Mouse (Mus musculus) CH12.LX (cell line): ENCODE measurements around the gene Tdrd12.

Source experiments
- CTCF ChIP-seq, 2 experiments: IDR thresholded peaks in 1 of 2; conservative IDR thresholded peaks in 1 of 2; 2 replicates each; pipeline ENCODE4 v1.5.1; 2011 to 2012; ENCODE audit warnings: low read depth in 2 of 2, low read length in 2 of 2, improper control_type of control experiment in 1 of 2, inconsistent platforms in 1 of 2, mild to moderate bottlenecking in 1 of 2, moderate library complexity in 1 of 2
- HCFC1 ChIP-seq: IDR thresholded peaks from 2 replicates; pipeline ENCODE4 v1.6.1; 2012; ENCODE audit warnings: low read depth, mild to moderate bottlenecking, inconsistent platforms, low read length, improper control_type of control experiment

DNA sequence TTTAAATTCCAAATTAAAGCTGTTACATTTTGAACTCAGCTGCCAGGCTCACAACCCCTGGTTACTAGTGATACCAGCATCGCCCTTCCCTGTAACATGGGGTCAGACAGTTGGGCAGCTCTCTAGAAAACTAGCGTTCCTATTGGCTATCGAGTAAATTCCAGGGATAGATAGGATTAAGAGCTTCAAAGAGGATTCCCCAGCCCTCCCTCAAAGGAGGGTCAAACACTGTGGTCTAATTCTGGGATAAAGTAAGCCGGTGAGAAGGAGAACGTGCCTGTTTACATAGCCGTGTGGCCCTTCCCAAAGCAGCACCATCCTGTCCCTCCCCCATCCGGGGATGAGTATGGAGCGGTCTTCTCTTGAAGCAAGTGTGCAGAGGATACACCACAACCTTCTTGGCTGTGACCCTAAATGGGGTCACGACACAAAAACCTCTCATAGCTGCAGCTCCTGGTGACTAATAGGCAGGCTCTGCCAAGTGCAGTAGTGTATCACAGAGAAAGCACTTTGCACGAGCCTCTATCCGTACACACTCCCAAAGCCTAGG, 46.0 kb upstream of the Tdrd12 start:
- no peak for TF ChIP-seq CTCF (conservative IDR thresholded peaks at IDR 0.05 in 1 of 2, IDR thresholded peaks at IDR 0.05 in 1 of 2; ENCODE audit: low read depth in 2 of 2, low read length in 2 of 2)
- TF ChIP-seq HCFC1: no peak
